Mouse (Mus musculus) G1E (cell line): Measurements from ENCODE around the gene Dnajc16.

Experiments used
- CTCF ChIP-seq: IDR thresholded peaks from 2 replicates; pipeline ENCODE4 v1.5.1; 2012; ENCODE audit warnings: low read depth, low read length, inconsistent platforms, mixed read lengths
- GATA1 ChIP-seq: IDR thresholded peaks from 2 replicates; pipeline ENCODE4 v1.6.1; 2012; ENCODE audit warnings: borderline replicate concordance, low read length, inconsistent platforms, mixed read lengths
- POLR2AphosphoS5 ChIP-seq: IDR thresholded peaks from 2 replicates; pipeline ENCODE4 v1.6.1; 2012; ENCODE audit warnings: low read depth, low read length, inconsistent platforms; ENCODE audit not compliant: insufficient replicate concordance
- TAL1 ChIP-seq: conservative IDR thresholded peaks from 2 replicates; pipeline ENCODE4 v1.6.1; 2012; ENCODE audit warnings: low read depth, low read length, inconsistent platforms, mixed read lengths

- TF ChIP-seq CTCF = no peak
- no peak for TF ChIP-seq GATA1
- TF ChIP-seq POLR2AphosphoS5 = no peak
- no peak for TF ChIP-seq TAL1
Observed at GRCm38 (mm10) chr4:141742381-141742780, 48.4 kb downstream of the Dnajc16 start.
